Comparison of ENCODE assay signal across 11 mouse cellular contexts in the genomic region with DNA sequence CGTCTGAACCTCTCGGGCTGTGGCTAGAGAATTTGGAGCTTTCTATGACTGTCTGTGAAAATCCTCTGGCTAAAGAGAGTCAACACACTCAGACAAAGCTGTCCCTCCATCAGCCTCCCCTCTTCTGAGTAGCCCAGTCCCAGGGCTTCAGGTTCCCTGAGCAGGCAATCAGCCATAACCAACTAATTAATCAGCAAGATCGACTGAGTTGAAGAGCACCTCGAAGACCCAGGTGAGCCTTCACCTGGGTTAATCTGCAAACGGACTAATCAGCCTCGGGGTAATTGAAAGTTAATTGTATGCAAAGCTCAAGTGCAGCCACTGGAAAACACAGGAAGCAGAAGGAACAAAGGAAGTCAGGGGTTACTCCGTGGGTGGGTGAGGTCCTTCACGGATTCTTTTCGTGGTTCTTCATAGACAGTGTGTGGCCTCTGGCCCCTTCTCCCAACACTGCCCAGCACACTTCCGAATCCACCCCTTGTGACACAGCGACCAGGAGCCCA. TPM values are rescaled to one million over a fixed set of nuclear protein-coding genes. Genes with fewer than 3 reads are reported as not detected.
A peak's percentile ranks its signal among the peaks of the same experiment; 100 is the strongest.
DNase-seq lines count a peak whose midpoint lies in the region; ATAC-seq and TF ChIP-seq lines count a peak whose summit lies in the region.
"Had no signal": no experiment of that assay in that cellular context is flagged by ENCODE, and none has a peak within 500 bp of the region (broad histone marks: within the 10 kb centered on the region; RNA-seq: fewer than 3 reads in every experiment).

No protein-coding gene starts in this region.

- H3K27me3 ChIP-seq in intestine, embryonic 16.5 days (replicated peaks; ENCODE audit: control insufficient read depth, insufficient read depth, low read length): no peaks in the 10 kb centered on the region
- no peaks in the 10 kb centered on the region for H3K27me3 ChIP-seq in intestine, embryonic 15.5 days (replicated peaks)
- no peaks in the 10 kb centered on the region for H3K27me3 ChIP-seq in forebrain, embryonic 14.5 days (replicated peaks; ENCODE audit: control insufficient read depth, insufficient read depth, low read length)
- no peaks in the 10 kb centered on the region for H3K27me3 ChIP-seq in kidney, embryonic 15.5 days
- no peaks in the 10 kb centered on the region for H3K27me3 ChIP-seq in midbrain, postnatal 0 days (ENCODE audit: insufficient read depth, low read length)

- 25% methylated on average over 11 of the region's 11 CpGs for WGBS in intestine, embryonic 16.5 days
- WGBS in intestine, embryonic 15.5 days: 30% methylated on average over 11 of the region's 11 CpGs
- 3% methylated on average over 11 of the region's 11 CpGs for WGBS in forebrain, embryonic 14.5 days
- 11% methylated on average over 11 of the region's 11 CpGs for WGBS in kidney, embryonic 15.5 days
- WGBS in midbrain, postnatal 0 days: 6% methylated on average over 11 of the region's 11 CpGs

- 0 out of 2 replicates have a peak overlapping the region, but pooled peaks have one; percentile 37 for H3K9ac ChIP-seq in intestine, embryonic 16.5 days (ENCODE audit: low read depth, low read length)
- H3K9ac ChIP-seq in intestine, embryonic 15.5 days: no peak overlapping the region
- H3K9ac ChIP-seq in forebrain, embryonic 14.5 days (ENCODE audit: low read length): peak overlapping the region; percentile 51
- no peak overlapping the region for H3K9ac ChIP-seq in kidney, embryonic 15.5 days
- 0 out of 2 replicates have a peak overlapping the region, but pooled peaks have one; percentile 13 for H3K9ac ChIP-seq in midbrain, postnatal 0 days (replicated peaks; ENCODE audit: low read length, poor library complexity, severe bottlenecking)

- H3K4me2 ChIP-seq in intestine, embryonic 16.5 days (ENCODE audit: low read depth, low read length): no peak overlapping the region
- H3K4me2 ChIP-seq in intestine, embryonic 15.5 days (replicated peaks): no peak overlapping the region
- H3K4me2 ChIP-seq in forebrain, embryonic 14.5 days (ENCODE audit: low read length): peak overlapping the region; percentile 47
- H3K4me2 ChIP-seq in kidney, embryonic 15.5 days: peak overlapping the region; percentile 46
- peak overlapping the region; percentile 38 for H3K4me2 ChIP-seq in midbrain, postnatal 0 days (ENCODE audit: low read depth, low read length, poor library complexity, severe bottlenecking)

- TF ChIP-seq CTCF in midbrain, postnatal 0 days (IDR thresholded peaks at IDR 0.05): no peak

- H3K27ac ChIP-seq in intestine, embryonic 16.5 days (ENCODE audit: low read length): no peak overlapping the region
- no peak overlapping the region for H3K27ac ChIP-seq in intestine, embryonic 15.5 days
- H3K27ac ChIP-seq in forebrain, embryonic 14.5 days (ENCODE audit: low read depth, low read length): no peak overlapping the region
- peak overlapping the region; percentile 90 for H3K27ac ChIP-seq in kidney, embryonic 15.5 days
- no peak overlapping the region for H3K27ac ChIP-seq in midbrain, postnatal 0 days (ENCODE audit: low read depth, low read length)

- DNase-seq in forebrain, embryonic 14.5 days (ENCODE audit: low spot score): peak; percentile 44
- peak; percentile 17 for DNase-seq in midbrain, postnatal 0 days (ENCODE audit: low spot score)
- no peak for DNase-seq in B cell, adult 2 months
- no peak for DNase-seq in left cerebral cortex, postnatal 4 days
- no peak for DNase-seq in gastrocnemius, adult 8-10 months (ENCODE audit: low spot score in 2 of 2)
- DNase-seq: adrenal gland, adult 8-10 months; layer of hippocampus, postnatal 36 days had no signal

- peaks cover 28% of the 10 kb centered on the region for H3K4me1 ChIP-seq in intestine, embryonic 16.5 days (ENCODE audit: control insufficient read depth, insufficient read depth, low read length)
- H3K4me1 ChIP-seq in intestine, embryonic 15.5 days (replicated peaks): peaks cover 23% of the 10 kb centered on the region
- H3K4me1 ChIP-seq in forebrain, embryonic 14.5 days (ENCODE audit: control insufficient read depth, insufficient read depth, low read length): peaks cover 28% of the 10 kb centered on the region
- H3K4me1 ChIP-seq in kidney, embryonic 15.5 days: peaks cover 49% of the 10 kb centered on the region
- H3K4me1 ChIP-seq in midbrain, postnatal 0 days (ENCODE audit: insufficient read depth, low read length): peaks cover 16% of the 10 kb centered on the region; the same call in 1 of the 2 replicates

- ATAC-seq in intestine, embryonic 16.5 days: no peak
- no peak for ATAC-seq in intestine, embryonic 15.5 days
- ATAC-seq in forebrain, embryonic 14.5 days: peak; percentile 30; the same call in 1 of the 2 replicates
- ATAC-seq in kidney, embryonic 15.5 days (replicated peaks; ENCODE audit: low FRiP score): peak; percentile 70
- ATAC-seq in midbrain, postnatal 0 days (ENCODE audit: low FRiP score): no peak

- no peaks in the 10 kb centered on the region for H3K36me3 ChIP-seq in intestine, embryonic 16.5 days (ENCODE audit: control insufficient read depth, insufficient read depth, low read length)
- no peaks in the 10 kb centered on the region for H3K36me3 ChIP-seq in intestine, embryonic 15.5 days
- H3K36me3 ChIP-seq in forebrain, embryonic 14.5 days (ENCODE audit: control insufficient read depth, insufficient read depth, low read length): no peaks in the 10 kb centered on the region
- no peaks in the 10 kb centered on the region for H3K36me3 ChIP-seq in kidney, embryonic 15.5 days
- H3K36me3 ChIP-seq in midbrain, postnatal 0 days (ENCODE audit: insufficient read depth, low read length): no peaks in the 10 kb centered on the region

- H3K9me3 ChIP-seq in intestine, embryonic 16.5 days (ENCODE audit: control insufficient read depth, low read length): no peaks in the 10 kb centered on the region
- no peaks in the 10 kb centered on the region for H3K9me3 ChIP-seq in intestine, embryonic 15.5 days
- no peaks in the 10 kb centered on the region for H3K9me3 ChIP-seq in forebrain, embryonic 14.5 days (replicated peaks; ENCODE audit: control insufficient read depth, low read length)
- no peaks in the 10 kb centered on the region for H3K9me3 ChIP-seq in kidney, embryonic 15.5 days (replicated peaks)
- no peaks in the 10 kb centered on the region for H3K9me3 ChIP-seq in midbrain, postnatal 0 days (ENCODE audit: low read length)

- no peak overlapping the region for H3K4me3 ChIP-seq in intestine, embryonic 16.5 days (ENCODE audit: low read length)
- no peak overlapping the region for H3K4me3 ChIP-seq in intestine, embryonic 15.5 days (replicated peaks)
- peak overlapping the region; percentile 1; the same call in 1 of the 2 replicates for H3K4me3 ChIP-seq in forebrain, embryonic 14.5 days (ENCODE audit: low read depth, low read length)
- H3K4me3 ChIP-seq in kidney, embryonic 15.5 days (replicated peaks): no peak overlapping the region
- peak overlapping the region; percentile 8; the same call in 1 of the 2 replicates for H3K4me3 ChIP-seq in midbrain, postnatal 0 days (ENCODE audit: low read depth, low read length)

- intact Hi-C loops in left cerebral cortex, postnatal 4 days (cut with DNase I): no loop called here

RNA-seq across cellular contexts. Expression of a gene that starts 19.9 kb away (rescaled TPM):
- 0.79 and 2.1 TPM in 2 replicates for polyA plus RNA-seq in intestine, embryonic 16.5 days (2015; fragmentation: Nextera tagmentation; extraction: Ambion mirVana)
- 1.3 and 1.6 TPM in 2 replicates for polyA plus RNA-seq in intestine, embryonic 15.5 days (2015; fragmentation: Nextera tagmentation; extraction: Ambion mirVana)
- 3.5 and 4.9 TPM in 2 replicates for polyA plus RNA-seq in forebrain, embryonic 14.5 days (2014; fragmentation: Nextera tagmentation; extraction: Ambion mirVana)
- 1.9 and 2.9 TPM in 2 replicates for polyA plus RNA-seq in kidney, embryonic 15.5 days (2015; fragmentation: Nextera tagmentation; extraction: Ambion mirVana)
- 9.2 and 11.2 TPM in 2 replicates for total RNA-seq in midbrain, postnatal 0 days (2014; rRNA removed)
- polyA plus RNA-seq in midbrain, postnatal 0 days (2015; fragmentation: Nextera tagmentation; extraction: Ambion mirVana): 9.0 and 9.2 TPM in 2 replicates
- total RNA-seq in left cerebral cortex, postnatal 4 days (2021): 10 to 100 TPM; 24.6 to 26.3 TPM
- 10 to 100 TPM in 2 of 4 experiments, 1 to 10 TPM in 2; 8.4 to 14.1 (median 10.2) TPM for total RNA-seq in gastrocnemius, adult 8-10 months (2022)
- total RNA-seq: neutrophil, adult 5-6 weeks had no signal

Comparison
In these comparisons a context has a peak if more than half of its experiments do, and no peak if none do; other contexts are left out.
1. H3K9ac ChIP-seq: peak in intestine, embryonic 16.5 days (single experiment), forebrain, embryonic 14.5 days (single experiment) and midbrain, postnatal 0 days (single experiment); none in intestine, embryonic 15.5 days (single experiment) and kidney, embryonic 15.5 days (single experiment).
2. ATAC-seq: peak in forebrain, embryonic 14.5 days (single experiment) and kidney, embryonic 15.5 days (single experiment); none in intestine, embryonic 16.5 days (single experiment), intestine, embryonic 15.5 days (single experiment) and midbrain, postnatal 0 days (single experiment).
3. H3K4me2 ChIP-seq: peak in forebrain, embryonic 14.5 days (single experiment), kidney, embryonic 15.5 days (single experiment) and midbrain, postnatal 0 days (single experiment); none in intestine, embryonic 16.5 days (single experiment) and intestine, embryonic 15.5 days (single experiment).
4. H3K4me3 ChIP-seq: peak in forebrain, embryonic 14.5 days (single experiment) and midbrain, postnatal 0 days (single experiment); none in intestine, embryonic 16.5 days (single experiment), intestine, embryonic 15.5 days (single experiment) and kidney, embryonic 15.5 days (single experiment).
5. DNase-seq: peak in forebrain, embryonic 14.5 days (single experiment) and midbrain, postnatal 0 days (single experiment); none in B cell, adult 2 months (0 of 2), left cerebral cortex, postnatal 4 days (single experiment) and gastrocnemius, adult 8-10 months (0 of 2).